Mouse (Mus musculus): ENCODE results near the gene Arhgef25.

GRCm38 (mm10) chr10:127154652-127155051 lies 35.2 kb downstream of the Arhgef25 start:
- TF ChIP-seq POLR2A (IDR thresholded peaks at IDR 0.05; ENCODE audit: low read depth, low read length), result no peak
- TF ChIP-seq CTCF (IDR thresholded peaks at IDR 0.05; ENCODE audit: extremely low read depth, insufficient read length, insufficient replicate concordance, low read depth, low read length), result no peak

All from small intestine, adult 2 months (tissue).